Mouse (Mus musculus) forebrain, embryonic 14.5 days (tissue): Measurements from ENCODE around the gene Mindy1. TPM values are rescaled to one million over a fixed set of nuclear protein-coding genes. Genes with fewer than 3 reads are reported as not detected.

Experiments
- ATAC-seq: fragments of 200-750 bp; cut with Nextera tagmentation; 2 replicates; pipeline ENCODE4 v1.8.0; 2017; ENCODE audit warnings: mild to moderate bottlenecking, moderate library complexity
- DNase-seq: peaks from one replicate; pipeline ENCODE4 v3.0.0-alpha.2; 2015; ENCODE audit warnings: low spot score
- H3K27ac ChIP-seq: fragments of 300-500 bp; sonication (generic); 2 replicates; pipeline ENCODE4 v1.5.1; 2014; ENCODE audit warnings: low read depth, mild to moderate bottlenecking, control low read depth, low read length, moderate library complexity
- H3K27me3 ChIP-seq: fragments of 300-500 bp; sonication (generic); replicated peaks from 2 replicates; pipeline ENCODE4 v1.6.1; 2014; ENCODE audit warnings: low read length, control low read depth, mixed read lengths; ENCODE audit not compliant: control insufficient read depth, insufficient read depth
- H3K36me3 ChIP-seq: fragments of 300-500 bp; sonication (generic); 2 replicates; pipeline ENCODE4 v1.6.1; 2014; ENCODE audit warnings: low read length, control low read depth; ENCODE audit not compliant: control insufficient read depth, insufficient read depth
- H3K4me1 ChIP-seq: fragments of 300-500 bp; sonication (generic); 2 replicates; pipeline ENCODE4 v1.6.1; 2014; ENCODE audit warnings: antibody characterized with exemption, low read length, control low read depth; ENCODE audit not compliant: control insufficient read depth, insufficient read depth
- H3K4me2 ChIP-seq: fragments of 300-500 bp; sonication (generic); 2 replicates; pipeline ENCODE4 v1.6.1; 2014; ENCODE audit warnings: mild to moderate bottlenecking, control low read depth, low read length
- H3K4me3 ChIP-seq: fragments of 300-500 bp; sonication (generic); 2 replicates; pipeline ENCODE4 v1.5.1; 2014; ENCODE audit warnings: low read depth, low read length, control low read depth
- H3K9ac ChIP-seq: fragments of 300-500 bp; sonication (generic); 2 replicates; pipeline ENCODE4 v1.6.1; 2014; ENCODE audit warnings: mild to moderate bottlenecking, low read length, control low read depth, moderate library complexity
- H3K9me3 ChIP-seq: fragments of 300-500 bp; sonication (generic); replicated peaks from 2 replicates; pipeline ENCODE4 v1.6.1; 2016; ENCODE audit warnings: low read length, control low read depth, mixed read lengths; ENCODE audit not compliant: control insufficient read depth
- WGBS: fragments of 180-500 bp; shearing (Covaris S2); extraction: QIAGEN DNeasy Blood & Tissue Kit; methylation state at CpG from one replicate; pipeline ENCODE4 v1.1.7; 2014; 5-methylcytosine and 5-hydroxymethylcytosine counted together
- polyA plus RNA-seq: library from polyadenylated mRNA; unstranded; fragments of >200 nt; fragmentation: Nextera tagmentation; extraction: Ambion mirVana; gene quantifications from 2 replicates; pipeline ENCODE4 v1.2.1, GENCODE M21; 2014

The Mindy1 gene
- polyA plus RNA-seq, 1 experiment from 2014 or later = 50.7 TPM

DNA sequence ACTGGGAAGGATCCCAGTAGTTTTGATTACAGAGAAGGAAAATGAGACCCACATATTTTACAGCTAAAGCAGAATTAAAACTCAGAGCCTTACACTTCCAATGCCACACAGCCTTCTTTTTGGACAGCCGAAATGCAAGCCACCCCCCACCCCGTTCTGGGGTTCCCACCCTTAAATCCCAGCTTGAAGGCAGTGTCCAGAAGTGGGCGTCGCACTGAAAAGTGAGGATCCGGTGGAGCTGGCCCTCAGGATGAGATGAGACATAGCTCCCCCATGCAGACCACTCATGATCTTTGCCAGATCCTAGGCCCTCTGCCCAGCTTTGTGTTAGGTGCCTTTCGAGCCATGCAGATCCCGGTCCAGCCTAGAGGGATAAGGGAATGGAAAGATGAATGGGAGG lies 39.6 kb upstream of the Mindy1 start, which contains the start of gene Gm128:
Gene Gm128, minus strand, starts transcription at position 101 of the 400 bp plus-strand sequence.
- DNase-seq = no peak
- Histone ChIP-seq H3K9ac (no peak within 1 kb of the TSS), H3K4me1 (no peaks in the 10 kb centered on the region), H3K4me2 (no peak within 1 kb of the TSS), H3K36me3 (peaks cover 24% of the 10 kb centered on the region), H3K27me3 (no peaks in the 10 kb centered on the region), H3K9me3 (no peaks in the 10 kb centered on the region), H3K4me3 (no peak within 1 kb of the TSS), H3K27ac (no peak within 1 kb of the TSS)
- no peak for ATAC-seq
- 78% methylated on average over 7 of the region's 7 CpGs for WGBS

DNA sequence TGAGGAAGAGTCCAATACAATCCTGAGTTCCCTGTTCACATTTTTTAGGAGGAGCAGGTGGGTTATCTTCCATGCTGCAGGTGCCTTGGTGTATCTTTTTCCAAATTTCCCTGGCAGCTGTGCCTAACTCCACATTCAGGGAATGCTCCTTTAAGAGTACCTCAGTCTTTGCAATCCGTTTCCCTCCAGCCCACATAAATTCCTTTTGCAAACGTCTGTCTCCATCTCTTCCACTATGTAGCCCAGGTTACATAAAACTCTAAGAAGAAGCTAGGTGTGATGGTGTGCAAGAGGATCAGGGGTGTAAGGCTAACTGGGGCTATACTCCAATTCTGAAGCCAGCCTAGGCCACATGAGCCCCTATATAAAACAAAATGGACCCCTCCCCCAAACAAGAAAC lies 38.1 kb upstream of the Mindy1 start:
- Histone ChIP-seq H3K4me2 (no peak overlapping the region), H3K27ac (no peak overlapping the region), H3K9me3 (no peaks in the 10 kb centered on the region), H3K9ac (no peak overlapping the region), H3K4me1 (no peaks in the 10 kb centered on the region), H3K36me3 (peaks cover 9% of the 10 kb centered on the region), H3K4me3 (no peak overlapping the region), H3K27me3 (no peaks in the 10 kb centered on the region)
- 88% methylated on average over 2 of the region's 2 CpGs for WGBS
- ATAC-seq = no peak
- DNase-seq = no peak

DNA sequence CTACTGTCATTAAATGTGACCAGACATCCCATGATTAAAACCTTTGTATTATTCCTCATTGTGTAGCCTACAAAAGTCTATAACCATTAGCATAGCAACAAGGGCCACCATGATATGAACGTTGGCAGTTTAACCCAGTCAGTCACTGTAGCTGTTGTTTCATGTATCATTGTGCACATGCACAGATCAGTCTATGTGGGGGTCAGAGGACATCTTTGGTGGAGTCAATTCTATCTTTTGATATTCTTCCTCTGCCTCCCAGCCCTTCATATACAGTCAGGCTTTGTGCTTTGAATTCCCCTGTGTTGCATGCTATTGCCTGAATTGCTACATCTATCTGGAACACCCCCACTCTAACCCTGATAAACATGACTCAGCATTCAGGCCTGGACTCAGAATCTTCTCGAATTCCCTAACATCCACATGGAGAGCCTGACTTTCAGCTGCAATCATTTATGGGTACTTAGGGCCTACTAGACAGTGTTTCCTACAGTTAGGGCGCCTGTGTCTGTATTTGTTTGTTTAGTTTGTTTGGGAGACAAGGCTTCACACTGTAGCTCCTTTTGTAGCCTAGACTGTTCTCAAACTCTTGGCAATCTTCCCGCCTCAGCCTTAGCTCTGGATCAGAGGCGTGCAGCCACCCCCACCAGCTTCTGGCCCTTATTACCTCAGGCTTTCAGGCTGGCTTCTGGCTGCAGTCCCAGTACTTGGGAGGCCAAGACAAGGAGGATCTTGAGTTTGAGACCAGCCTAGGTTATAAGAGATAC lies 34.5 kb upstream of the Mindy1 start:
- no peaks in the 10 kb centered on the region for H3K27me3 ChIP-seq
- peaks cover 6% of the 10 kb centered on the region for H3K36me3 ChIP-seq
- no peaks in the 10 kb centered on the region for H3K9me3 ChIP-seq
- no peak overlapping the region for H3K9ac ChIP-seq
- 72% methylated on average over 5 of the region's 5 CpGs for WGBS
- H3K27ac ChIP-seq = no peak overlapping the region
- H3K4me3 ChIP-seq = no peak overlapping the region
- no peaks in the 10 kb centered on the region for H3K4me1 ChIP-seq
- ATAC-seq (no peak), DNase-seq (peak; percentile 23)
- no peak overlapping the region for H3K4me2 ChIP-seq

DNA sequence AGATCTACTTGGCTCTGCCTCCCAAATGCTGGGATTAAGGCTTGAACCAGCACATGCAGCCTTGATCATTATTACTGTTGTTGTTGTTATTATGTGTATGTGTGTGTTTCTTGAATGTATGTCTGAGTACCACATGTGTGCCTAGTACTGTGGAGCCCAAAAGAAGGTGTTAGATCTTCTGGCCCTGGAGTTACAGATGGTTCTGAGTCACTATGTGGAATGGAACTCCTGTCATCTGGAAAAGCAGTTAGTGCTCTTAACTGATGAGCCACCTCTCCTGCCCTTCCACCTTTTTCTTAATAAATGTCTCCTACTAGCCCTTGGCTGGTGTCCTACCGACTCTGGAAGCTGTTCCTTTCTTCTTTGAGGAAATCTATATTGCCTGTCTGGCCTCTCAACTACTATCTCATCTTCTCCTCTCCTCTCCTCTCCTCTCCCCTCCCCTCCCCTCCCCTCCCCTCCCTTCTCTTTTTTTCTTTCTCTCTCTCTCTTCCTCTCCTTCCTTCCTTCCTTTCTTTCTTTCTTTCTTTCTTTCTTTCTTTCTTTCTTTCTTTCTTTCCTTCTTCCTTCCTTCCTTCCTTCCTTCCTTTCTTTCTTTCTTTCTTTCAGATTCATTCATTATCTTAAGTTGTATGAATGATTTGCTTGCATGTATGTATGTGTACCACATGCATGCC lies 33.3 kb upstream of the Mindy1 start:
- no peak overlapping the region for H3K4me2 ChIP-seq
- WGBS = 96% methylated on average over 1 of the region's 1 CpGs
- no peak overlapping the region for H3K27ac ChIP-seq
- DNase-seq (no peak), ATAC-seq (no peak)
- H3K4me1 ChIP-seq = no peaks in the 10 kb centered on the region
- H3K9me3 ChIP-seq = no peaks in the 10 kb centered on the region
- 0 out of 2 replicates have a peak, but pooled peaks cover 5% of the 10 kb centered on the region for H3K36me3 ChIP-seq
- no peaks in the 10 kb centered on the region for H3K27me3 ChIP-seq
- no peak overlapping the region for H3K4me3 ChIP-seq
- H3K9ac ChIP-seq = no peak overlapping the region

DNA sequence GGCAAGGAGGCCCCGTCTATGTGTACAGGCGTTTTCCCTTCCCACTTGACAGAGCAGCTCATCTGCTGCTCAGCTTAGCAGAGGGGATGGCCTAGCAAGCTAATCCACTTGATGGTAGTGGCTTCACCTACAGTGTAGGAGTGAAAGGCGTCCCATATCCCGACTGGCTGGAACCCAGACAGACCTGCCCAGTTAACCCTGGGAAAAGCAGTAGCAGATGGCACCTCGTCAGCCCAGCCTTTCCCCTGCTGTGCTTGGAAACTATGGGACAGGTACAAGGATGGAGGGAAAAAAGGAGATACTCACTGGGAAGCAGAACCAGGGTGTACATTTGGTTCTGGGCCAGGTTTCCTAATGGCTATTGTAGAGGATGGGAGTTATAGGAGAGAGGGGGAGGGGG lies 30.8 kb upstream of the Mindy1 start:
- no peak for ATAC-seq
- 85% methylated on average over 5 of the region's 5 CpGs for WGBS
- no peaks in the 10 kb centered on the region for H3K27me3 ChIP-seq
- H3K9ac ChIP-seq = no peak overlapping the region
- H3K4me2 ChIP-seq = no peak overlapping the region
- H3K4me3 ChIP-seq = no peak overlapping the region
- no peak overlapping the region for H3K27ac ChIP-seq
- no peaks in the 10 kb centered on the region for H3K4me1 ChIP-seq
- no peaks in the 10 kb centered on the region for H3K9me3 ChIP-seq
- peaks cover 25% of the 10 kb centered on the region for H3K36me3 ChIP-seq
- no peak for DNase-seq

DNA sequence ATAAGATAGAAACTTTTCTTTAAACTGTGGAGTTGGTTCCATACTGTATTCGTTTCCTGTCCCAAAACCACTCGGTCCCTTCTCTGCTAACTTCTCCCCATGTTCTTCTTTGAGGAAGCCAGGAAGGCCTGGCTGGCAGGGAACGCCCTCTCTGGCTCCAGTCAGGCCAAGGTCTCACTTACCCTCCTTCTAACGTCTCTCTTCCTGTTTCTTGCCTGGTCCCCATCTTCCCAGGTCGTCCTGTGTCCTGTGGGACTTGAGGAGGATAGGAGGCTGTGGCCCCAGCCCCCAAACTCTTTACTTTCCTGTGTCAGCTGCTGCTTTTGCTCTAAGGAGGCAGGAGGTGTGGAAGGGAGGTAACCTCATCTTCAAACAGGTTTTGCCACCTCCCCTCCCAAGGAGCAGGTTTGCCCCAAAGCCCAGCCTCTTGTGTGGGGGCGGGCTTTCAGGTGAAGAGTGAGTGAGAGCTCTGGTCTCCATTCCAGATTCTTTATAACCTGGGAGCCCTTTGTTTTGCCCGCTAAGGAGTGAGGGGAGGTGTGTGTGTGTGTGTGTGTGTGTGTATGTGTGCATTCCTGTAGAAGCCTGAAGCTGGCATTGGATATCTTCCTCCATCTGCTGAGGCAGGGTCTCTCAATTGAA lies 30.2 kb upstream of the Mindy1 start, which contains the start of gene Bnipl:
Gene Bnipl, minus strand, starts transcription at position 411 of the 642 bp plus-strand sequence.
- Histone ChIP-seq H3K4me2 (no peak within 1 kb of the TSS), H3K4me3 (no peak within 1 kb of the TSS), H3K4me1 (no peaks in the 10 kb centered on the region), H3K36me3 (peaks cover 29% of the 10 kb centered on the region), H3K27ac (no peak within 1 kb of the TSS), H3K9me3 (no peaks in the 10 kb centered on the region), H3K27me3 (no peaks in the 10 kb centered on the region), H3K9ac (no peak within 1 kb of the TSS)
- DNase-seq (no peak), ATAC-seq (no peak)
- WGBS = 61% methylated on average over 7 of the region's 7 CpGs

DNA sequence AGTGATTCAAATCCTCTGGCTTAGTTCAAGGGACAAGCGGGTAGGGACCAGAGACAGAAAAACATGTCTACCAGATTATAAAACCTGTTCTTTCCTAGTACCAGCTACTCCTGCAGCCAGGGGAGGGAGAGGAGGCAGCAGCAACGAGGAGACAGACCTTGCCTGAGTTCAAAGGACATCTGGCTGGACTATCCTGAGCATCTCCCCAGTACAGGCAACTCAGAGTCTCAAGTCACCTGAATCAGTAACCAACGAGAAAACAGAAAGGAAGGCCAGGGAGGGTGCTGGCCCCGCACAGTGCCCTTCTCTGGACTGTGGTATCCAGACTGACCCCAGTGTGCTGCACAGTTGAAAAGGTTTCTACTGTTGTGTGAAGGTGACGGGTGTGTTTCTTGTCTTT lies 24.2 kb upstream of the Mindy1 start:
- H3K36me3 ChIP-seq = peaks cover 78% of the 10 kb centered on the region
- ATAC-seq (no peak), DNase-seq (no peak)
- H3K4me1 ChIP-seq = no peaks in the 10 kb centered on the region
- H3K4me2 ChIP-seq = no peak overlapping the region
- H3K9me3 ChIP-seq = no peaks in the 10 kb centered on the region
- no peaks in the 10 kb centered on the region for H3K27me3 ChIP-seq
- H3K9ac ChIP-seq = no peak overlapping the region
- 86% methylated on average over 5 of the region's 5 CpGs for WGBS
- no peak overlapping the region for H3K27ac ChIP-seq
- no peak overlapping the region for H3K4me3 ChIP-seq

DNA sequence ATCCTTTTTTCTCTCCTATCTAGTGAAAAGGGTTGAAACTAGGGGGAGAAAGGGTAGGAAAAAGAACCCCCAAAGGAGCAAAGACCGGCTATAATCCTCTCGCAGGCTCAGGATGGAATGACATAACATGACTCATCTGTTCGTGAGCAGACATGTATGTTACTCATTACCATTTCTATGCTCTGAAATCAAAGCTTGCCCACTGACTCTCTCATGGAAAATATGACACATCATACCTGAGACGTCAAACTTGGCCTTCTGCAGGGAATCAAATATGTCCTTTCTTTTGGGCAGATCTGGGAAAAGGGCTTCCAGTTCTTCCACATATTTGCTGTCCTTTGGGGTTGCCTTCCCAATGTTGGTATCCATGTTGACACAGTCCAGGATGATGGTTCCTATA lies 19.2 kb upstream of the Mindy1 start:
- Histone ChIP-seq H3K9me3 (no peaks in the 10 kb centered on the region), H3K9ac (no peak overlapping the region), H3K4me3 (no peak overlapping the region), H3K36me3 (peaks cover 85% of the 10 kb centered on the region), H3K27ac (no peak overlapping the region), H3K27me3 (no peaks in the 10 kb centered on the region), H3K4me1 (no peaks in the 10 kb centered on the region), H3K4me2 (no peak overlapping the region)
- WGBS = 98% methylated on average over 4 of the region's 4 CpGs
- ATAC-seq (no peak), DNase-seq (no peak)
